Mouse (Mus musculus): ENCODE results near the gene Tsku. TPM values are rescaled to one million over a fixed set of nuclear protein-coding genes. Genes with fewer than 3 reads are reported as not detected.

Gene Tsku
- polyA plus RNA-seq, 1 experiment: 8.4 TPM

GRCm38 (mm10) chr7:98332678-98333397, 28.3 kb downstream of the Tsku start:
- Histone ChIP-seq H3ac (ENCODE audit: control insufficient read depth, insufficient read length) (no peak overlapping the region), H3K4me2 (ENCODE audit: low read depth) (no peak overlapping the region), H3K79me2 (ENCODE audit: control insufficient read depth, insufficient read depth) (no peaks in the 10 kb centered on the region), H3K27me3 (ENCODE audit: control insufficient read depth, insufficient read depth, insufficient read length) (no peaks in the 10 kb centered on the region), H3K36me3 (ENCODE audit: control insufficient read depth, insufficient read depth) (no peaks in the 10 kb centered on the region), H3K4me3 (no peak overlapping the region)
- TF ChIP-seq TCF12 (IDR thresholded peaks at IDR 0.05; ENCODE audit: insufficient read depth, poor library complexity, severe bottlenecking) (no peak), E2F4 (IDR thresholded peaks at IDR 0.05; ENCODE audit: insufficient read depth) (no peak), USF1 (IDR thresholded peaks at IDR 0.05; ENCODE audit: low read depth) (no peak), POLR2AphosphoS2 (IDR thresholded peaks at IDR 0.05; ENCODE audit: insufficient read length, low read depth) (no peak), TCF3 (IDR thresholded peaks at IDR 0.05; ENCODE audit: insufficient read length, low read depth) (no peak), POLR2A (IDR thresholded peaks at IDR 0.05; ENCODE audit: insufficient read length, low read depth) (no peak), MAX (IDR thresholded peaks at IDR 0.05; ENCODE audit: low read depth) (no peak), SRF (IDR thresholded peaks at IDR 0.05; ENCODE audit: control insufficient read depth, insufficient read length, low read depth) (no peak), CEBPB (IDR thresholded peaks at IDR 0.05; ENCODE audit: insufficient read depth, poor library complexity, severe bottlenecking) (no peak), MYOG (IDR thresholded peaks at IDR 0.05; ENCODE audit: control insufficient read depth in 1 of 3, insufficient read depth in 1 of 3, insufficient read length in 2 of 3, low read depth in 2 of 3) (no peak), REST (IDR thresholded peaks at IDR 0.05; ENCODE audit: insufficient read depth, insufficient read length) (no peak), MYOD1 (IDR thresholded peaks at IDR 0.05; ENCODE audit: control insufficient read depth in 1 of 3, insufficient read length in 2 of 3, low read depth in 2 of 3) (no peak)

- H3K27me3 ChIP-seq (ENCODE audit: control insufficient read depth, insufficient read depth, insufficient read length): no peaks in the 10 kb centered on the region
- no peak overlapping the region for H3K4me3 ChIP-seq
- H3K4me2 ChIP-seq (ENCODE audit: low read depth): no peak overlapping the region
- no peak overlapping the region for H3ac ChIP-seq (ENCODE audit: control insufficient read depth, insufficient read length)
- no peaks in the 10 kb centered on the region for H3K79me2 ChIP-seq (ENCODE audit: control insufficient read depth, insufficient read depth)
- TF ChIP-seq POLR2A (IDR thresholded peaks at IDR 0.05; ENCODE audit: insufficient read length, low read depth) (no peak), USF1 (IDR thresholded peaks at IDR 0.05; ENCODE audit: low read depth) (no peak), POLR2AphosphoS2 (IDR thresholded peaks at IDR 0.05; ENCODE audit: insufficient read length, low read depth) (no peak), CEBPB (IDR thresholded peaks at IDR 0.05; ENCODE audit: insufficient read depth, poor library complexity, severe bottlenecking) (no peak), REST (IDR thresholded peaks at IDR 0.05; ENCODE audit: insufficient read depth, insufficient read length) (no peak), SRF (IDR thresholded peaks at IDR 0.05; ENCODE audit: control insufficient read depth, insufficient read length, low read depth) (no peak), MYOG (IDR thresholded peaks at IDR 0.05; ENCODE audit: control insufficient read depth in 1 of 3, insufficient read depth in 1 of 3, insufficient read length in 2 of 3, low read depth in 2 of 3) (no peak), TCF3 (IDR thresholded peaks at IDR 0.05; ENCODE audit: insufficient read length, low read depth) (no peak), MYOD1 (IDR thresholded peaks at IDR 0.05; ENCODE audit: control insufficient read depth in 1 of 3, insufficient read length in 2 of 3, low read depth in 2 of 3) (no peak)
- no peaks in the 10 kb centered on the region for H3K36me3 ChIP-seq (ENCODE audit: control insufficient read depth, insufficient read depth)
Observed at GRCm38 (mm10) chr7:98331932-98332331, 29.2 kb downstream of the Tsku start.

GRCm38 (mm10) chr7:98330375-98331002, 30.6 kb downstream of the Tsku start:
- no peak overlapping the region for H3ac ChIP-seq (ENCODE audit: control insufficient read depth, insufficient read length)
- no peak overlapping the region for H3K4me2 ChIP-seq (ENCODE audit: low read depth)
- H3K79me2 ChIP-seq (ENCODE audit: control insufficient read depth, insufficient read depth): no peaks in the 10 kb centered on the region
- no peaks in the 10 kb centered on the region for H3K36me3 ChIP-seq (ENCODE audit: control insufficient read depth, insufficient read depth)
- no peak overlapping the region for H3K4me3 ChIP-seq
- no peaks in the 10 kb centered on the region for H3K27me3 ChIP-seq (ENCODE audit: control insufficient read depth, insufficient read depth, insufficient read length)
- TF ChIP-seq SRF (IDR thresholded peaks at IDR 0.05; ENCODE audit: control insufficient read depth, insufficient read length, low read depth): no peak
- TF ChIP-seq REST (IDR thresholded peaks at IDR 0.05; ENCODE audit: insufficient read depth, insufficient read length): no peak
- no peak for TF ChIP-seq MYOG (IDR thresholded peaks at IDR 0.05; ENCODE audit: control insufficient read depth in 1 of 3, insufficient read depth in 1 of 3, insufficient read length in 2 of 3, low read depth in 2 of 3)
- TF ChIP-seq TCF3 (IDR thresholded peaks at IDR 0.05; ENCODE audit: insufficient read length, low read depth): no peak
- no peak for TF ChIP-seq POLR2A (IDR thresholded peaks at IDR 0.05; ENCODE audit: insufficient read length, low read depth)
- TF ChIP-seq E2F4 (IDR thresholded peaks at IDR 0.05; ENCODE audit: insufficient read depth): no peak
- no peak for TF ChIP-seq USF1 (IDR thresholded peaks at IDR 0.05; ENCODE audit: low read depth)
- no peak for TF ChIP-seq MAX (IDR thresholded peaks at IDR 0.05; ENCODE audit: low read depth)
- TF ChIP-seq POLR2AphosphoS2 (IDR thresholded peaks at IDR 0.05; ENCODE audit: insufficient read length, low read depth): no peak
- TF ChIP-seq TCF12 (IDR thresholded peaks at IDR 0.05; ENCODE audit: insufficient read depth, poor library complexity, severe bottlenecking): no peak
- no peak for TF ChIP-seq MYOD1 (IDR thresholded peaks at IDR 0.05; ENCODE audit: control insufficient read depth in 1 of 3, insufficient read length in 2 of 3, low read depth in 2 of 3)
- TF ChIP-seq CEBPB (IDR thresholded peaks at IDR 0.05; ENCODE audit: insufficient read depth, poor library complexity, severe bottlenecking): no peak

- Histone ChIP-seq H3ac (ENCODE audit: control insufficient read depth, insufficient read length) (no peak overlapping the region), H3K79me2 (ENCODE audit: control insufficient read depth, insufficient read depth) (no peaks in the 10 kb centered on the region), H3K27me3 (ENCODE audit: control insufficient read depth, insufficient read depth, insufficient read length) (no peaks in the 10 kb centered on the region), H3K36me3 (ENCODE audit: control insufficient read depth, insufficient read depth) (no peaks in the 10 kb centered on the region), H3K4me2 (ENCODE audit: low read depth) (no peak overlapping the region), H3K4me3 (no peak overlapping the region)
- TF ChIP-seq USF1 (IDR thresholded peaks at IDR 0.05; ENCODE audit: low read depth) (no peak), POLR2AphosphoS2 (IDR thresholded peaks at IDR 0.05; ENCODE audit: insufficient read length, low read depth) (no peak), POLR2A (IDR thresholded peaks at IDR 0.05; ENCODE audit: insufficient read length, low read depth) (no peak), TCF3 (IDR thresholded peaks at IDR 0.05; ENCODE audit: insufficient read length, low read depth) (no peak), MYOD1 (IDR thresholded peaks at IDR 0.05; ENCODE audit: control insufficient read depth in 1 of 3, insufficient read length in 2 of 3, low read depth in 2 of 3) (no peak), E2F4 (IDR thresholded peaks at IDR 0.05; ENCODE audit: insufficient read depth) (no peak), TCF12 (IDR thresholded peaks at IDR 0.05; ENCODE audit: insufficient read depth, poor library complexity, severe bottlenecking) (no peak)
Observed at GRCm38 (mm10) chr7:98329651-98330374, 31.3 kb downstream of the Tsku start.

Data from myocyte (in vitro differentiated cells).